Mouse (Mus musculus): ENCODE measurements at regions not wholly inside any gene's neighbourhood (a gene's known extent, or its start where the extent isn't known, plus 50 kb on each side); places are given as distances from the start of the nearest gene placed in this dataset.

GRCm38 (mm10) chr13:5008296-5008695, 399.3 kb upstream of the Akr1e1 start:
- Histone ChIP-seq H3K4me2 (ENCODE audit: low read depth, low read length) (no peak overlapping the region), H3K4me3 (replicated peaks; ENCODE audit: low read length) (no peak overlapping the region), H3K9me3 (replicated peaks; ENCODE audit: control insufficient read depth, low read length) (no peaks in the 10 kb centered on the region), H3K36me3 (ENCODE audit: control insufficient read depth, insufficient read depth, low read length) (no peaks in the 10 kb centered on the region), H3K4me1 (ENCODE audit: control insufficient read depth, insufficient read depth, low read length) (no peaks in the 10 kb centered on the region), H3K27me3 (ENCODE audit: control insufficient read depth, insufficient read depth, low read length) (no peaks in the 10 kb centered on the region), H3K27ac (ENCODE audit: low read length) (no peak overlapping the region), H3K9ac (ENCODE audit: low read length) (no peak overlapping the region)
- WGBS, result 75% methylated on average over 1 of the region's 1 CpGs
- no peak for ATAC-seq (ENCODE audit: insufficient read depth, low FRiP score)

GRCm38 (mm10) chr13:5022439-5022838, 413.5 kb upstream of the Akr1e1 start:
- H3K4me1 ChIP-seq (ENCODE audit: control insufficient read depth, insufficient read depth, low read length), result no peaks in the 10 kb centered on the region
- no peak overlapping the region for H3K9ac ChIP-seq (ENCODE audit: low read length)
- H3K4me3 ChIP-seq (replicated peaks; ENCODE audit: low read length), result no peak overlapping the region
- no peak for ATAC-seq (ENCODE audit: insufficient read depth, low FRiP score)
- H3K9me3 ChIP-seq (replicated peaks; ENCODE audit: control insufficient read depth, low read length), result no peaks in the 10 kb centered on the region
- H3K36me3 ChIP-seq (ENCODE audit: control insufficient read depth, insufficient read depth, low read length), result no peaks in the 10 kb centered on the region
- H3K27me3 ChIP-seq (ENCODE audit: control insufficient read depth, insufficient read depth, low read length), result no peaks in the 10 kb centered on the region
- WGBS, result 86% methylated on average over 7 of the region's 7 CpGs
- H3K27ac ChIP-seq (ENCODE audit: low read length), result no peak overlapping the region
- no peak overlapping the region for H3K4me2 ChIP-seq (ENCODE audit: low read depth, low read length)

GRCm38 (mm10) chr13:5059859-5060258, 450.9 kb upstream of the Akr1e1 start:
- H3K4me3 ChIP-seq (replicated peaks; ENCODE audit: low read length), result no peak overlapping the region
- H3K36me3 ChIP-seq (ENCODE audit: control insufficient read depth, insufficient read depth, low read length), result no peaks in the 10 kb centered on the region
- H3K27me3 ChIP-seq (ENCODE audit: control insufficient read depth, insufficient read depth, low read length), result no peaks in the 10 kb centered on the region
- WGBS, result 54% methylated on average over 2 of the region's 2 CpGs
- no peak overlapping the region for H3K27ac ChIP-seq (ENCODE audit: low read length)
- no peak overlapping the region for H3K9ac ChIP-seq (ENCODE audit: low read length)
- no peak for ATAC-seq (ENCODE audit: insufficient read depth, low FRiP score)
- H3K9me3 ChIP-seq (replicated peaks; ENCODE audit: control insufficient read depth, low read length), result no peaks in the 10 kb centered on the region
- no peak overlapping the region for H3K4me2 ChIP-seq (ENCODE audit: low read depth, low read length)
- H3K4me1 ChIP-seq (ENCODE audit: control insufficient read depth, insufficient read depth, low read length), result peaks cover 4% of the 10 kb centered on the region; the same call in 1 of the 2 replicates

GRCm38 (mm10) chr13:5060462-5060861, 451.5 kb upstream of the Akr1e1 start:
- 21% methylated on average over 2 of the region's 2 CpGs for WGBS
- H3K27ac ChIP-seq (ENCODE audit: low read length), result no peak overlapping the region
- ATAC-seq (ENCODE audit: insufficient read depth, low FRiP score), result no peak; the same call in 1 of the 2 replicates

GRCm38 (mm10) chr13:5107454-5107853, 498.5 kb upstream of the Akr1e1 start:
- Histone ChIP-seq H3K9me3 (replicated peaks; ENCODE audit: control insufficient read depth, low read length) (no peaks in the 10 kb centered on the region), H3K9ac (ENCODE audit: low read length) (no peak overlapping the region), H3K4me2 (ENCODE audit: low read depth, low read length) (no peak overlapping the region), H3K27me3 (ENCODE audit: control insufficient read depth, insufficient read depth, low read length) (no peaks in the 10 kb centered on the region), H3K4me1 (ENCODE audit: control insufficient read depth, insufficient read depth, low read length) (no peaks in the 10 kb centered on the region), H3K36me3 (ENCODE audit: control insufficient read depth, insufficient read depth, low read length) (no peaks in the 10 kb centered on the region), H3K4me3 (replicated peaks; ENCODE audit: low read length) (no peak overlapping the region), H3K27ac (ENCODE audit: low read length) (no peak overlapping the region)
- 73% methylated on average over 5 of the region's 5 CpGs for WGBS
- no peak for ATAC-seq (ENCODE audit: insufficient read depth, low FRiP score)

More at GRCm38 (mm10) chr13:5060462-5060861, 451.5 kb upstream of the Akr1e1 start:
- H3K36me3 ChIP-seq (ENCODE audit: control insufficient read depth, insufficient read depth, low read length), result no peaks in the 10 kb centered on the region
- H3K9me3 ChIP-seq (replicated peaks; ENCODE audit: control insufficient read depth, low read length), result no peaks in the 10 kb centered on the region
- no peaks in the 10 kb centered on the region for H3K27me3 ChIP-seq (ENCODE audit: control insufficient read depth, insufficient read depth, low read length)
- H3K4me2 ChIP-seq (ENCODE audit: low read depth, low read length), result no peak overlapping the region
- H3K4me1 ChIP-seq (ENCODE audit: control insufficient read depth, insufficient read depth, low read length), result peaks cover 4% of the 10 kb centered on the region; the same call in 1 of the 2 replicates
- no peak overlapping the region for H3K4me3 ChIP-seq (replicated peaks; ENCODE audit: low read length)
- H3K9ac ChIP-seq (ENCODE audit: low read length), result no peak overlapping the region

GRCm38 (mm10) chr13:5154911-5155310, 545.9 kb upstream of the Akr1e1 start:
- Histone ChIP-seq H3K4me1 (ENCODE audit: control insufficient read depth, insufficient read depth, low read length) (no peaks in the 10 kb centered on the region), H3K9ac (ENCODE audit: low read length) (no peak overlapping the region), H3K36me3 (ENCODE audit: control insufficient read depth, insufficient read depth, low read length) (no peaks in the 10 kb centered on the region), H3K4me2 (ENCODE audit: low read depth, low read length) (no peak overlapping the region), H3K9me3 (replicated peaks; ENCODE audit: control insufficient read depth, low read length) (no peaks in the 10 kb centered on the region), H3K27ac (ENCODE audit: low read length) (no peak overlapping the region), H3K27me3 (ENCODE audit: control insufficient read depth, insufficient read depth, low read length) (no peaks in the 10 kb centered on the region), H3K4me3 (replicated peaks; ENCODE audit: low read length) (no peak overlapping the region)
- ATAC-seq (ENCODE audit: insufficient read depth, low FRiP score), result no peak
- 81% methylated on average over 3 of the region's 3 CpGs for WGBS

- no peaks in the 10 kb centered on the region for H3K27me3 ChIP-seq (ENCODE audit: control insufficient read depth, insufficient read depth, low read length)
- H3K36me3 ChIP-seq (ENCODE audit: control insufficient read depth, insufficient read depth, low read length), result no peaks in the 10 kb centered on the region
- H3K27ac ChIP-seq (ENCODE audit: low read length), result no peak overlapping the region
- H3K4me3 ChIP-seq (replicated peaks; ENCODE audit: low read length), result no peak overlapping the region
- ATAC-seq (ENCODE audit: insufficient read depth, low FRiP score), result no peak
- no peaks in the 10 kb centered on the region for H3K9me3 ChIP-seq (replicated peaks; ENCODE audit: control insufficient read depth, low read length)
- H3K9ac ChIP-seq (ENCODE audit: low read length), result no peak overlapping the region
- H3K4me2 ChIP-seq (ENCODE audit: low read depth, low read length), result no peak overlapping the region
- H3K4me1 ChIP-seq (ENCODE audit: control insufficient read depth, insufficient read depth, low read length), result no peaks in the 10 kb centered on the region
- 39% methylated on average over 5 of the region's 5 CpGs for WGBS
Measured at GRCm38 (mm10) chr13:5159765-5160684, 551.1 kb upstream of the Akr1e1 start.

GRCm38 (mm10) chr13:5166716-5167115, 557.7 kb upstream of the Akr1e1 start:
- no peaks in the 10 kb centered on the region for H3K4me1 ChIP-seq (ENCODE audit: control insufficient read depth, insufficient read depth, low read length)
- H3K9ac ChIP-seq (ENCODE audit: low read length), result no peak overlapping the region
- no peaks in the 10 kb centered on the region for H3K36me3 ChIP-seq (ENCODE audit: control insufficient read depth, insufficient read depth, low read length)
- H3K27me3 ChIP-seq (ENCODE audit: control insufficient read depth, insufficient read depth, low read length), result no peaks in the 10 kb centered on the region
- no peak overlapping the region for H3K4me3 ChIP-seq (replicated peaks; ENCODE audit: low read length)
- H3K9me3 ChIP-seq (replicated peaks; ENCODE audit: control insufficient read depth, low read length), result no peaks in the 10 kb centered on the region
- H3K4me2 ChIP-seq (ENCODE audit: low read depth, low read length), result no peak overlapping the region
- H3K27ac ChIP-seq (ENCODE audit: low read length), result no peak overlapping the region
- ATAC-seq (ENCODE audit: insufficient read depth, low FRiP score), result no peak
- 58% methylated on average over 2 of the region's 2 CpGs for WGBS

- H3K27me3 ChIP-seq (ENCODE audit: control insufficient read depth, insufficient read depth, low read length), result no peaks in the 10 kb centered on the region
- H3K4me3 ChIP-seq (replicated peaks; ENCODE audit: low read length), result no peak overlapping the region
- no peaks in the 10 kb centered on the region for H3K36me3 ChIP-seq (ENCODE audit: control insufficient read depth, insufficient read depth, low read length)
- 80% methylated on average over 4 of the region's 4 CpGs for WGBS
- no peak overlapping the region for H3K9ac ChIP-seq (ENCODE audit: low read length)
- no peak for ATAC-seq (ENCODE audit: insufficient read depth, low FRiP score)
- no peaks in the 10 kb centered on the region for H3K9me3 ChIP-seq (replicated peaks; ENCODE audit: control insufficient read depth, low read length)
- H3K4me1 ChIP-seq (ENCODE audit: control insufficient read depth, insufficient read depth, low read length), result no peaks in the 10 kb centered on the region
- H3K4me2 ChIP-seq (ENCODE audit: low read depth, low read length), result no peak overlapping the region
- H3K27ac ChIP-seq (ENCODE audit: low read length), result no peak overlapping the region
Measured at GRCm38 (mm10) chr13:5178996-5179395, 570.0 kb upstream of the Akr1e1 start.
